In the genomic region with DNA sequence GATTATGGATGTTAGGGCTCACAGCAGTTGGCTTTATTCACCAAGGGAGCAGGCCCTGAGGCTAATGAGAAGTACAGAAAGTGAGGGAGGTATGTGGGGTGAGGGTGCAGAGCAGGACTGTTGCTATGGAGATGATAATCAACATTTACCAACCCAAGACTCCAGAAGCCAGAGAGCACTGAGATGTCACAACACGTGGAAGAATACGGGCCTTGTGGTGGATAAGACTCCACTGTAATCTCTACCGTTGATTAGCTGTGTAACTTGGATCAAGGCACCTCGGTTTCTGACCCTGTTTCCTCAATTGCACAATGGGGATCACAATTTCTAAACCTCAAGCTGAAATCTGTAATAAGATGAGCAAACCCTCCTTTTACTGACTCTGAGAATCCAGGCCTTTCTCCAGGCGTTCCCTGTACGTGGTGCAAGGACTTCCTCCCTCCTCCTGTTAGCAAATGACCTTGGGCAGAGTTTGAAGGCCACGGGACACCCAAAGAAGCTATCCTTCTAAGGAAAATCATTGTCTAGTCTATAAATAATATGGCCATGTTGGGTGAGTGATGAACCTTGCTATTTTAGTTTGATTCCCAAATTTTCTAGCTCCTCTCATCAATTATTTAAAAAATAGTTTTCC, we compare ENCODE assay signal across 10 mouse cellular contexts.
DNase-seq lines count a peak whose midpoint lies in the region; ATAC-seq lines count a peak whose summit lies in the region.
"Had no signal": no experiment of that assay in that cellular context is flagged by ENCODE, and none has a peak within 500 bp of the region (broad histone marks: within the 10 kb centered on the region; RNA-seq: fewer than 3 reads in every experiment).

No protein-coding gene starts in this region.

- DNase-seq in heart, adult 18-20 months, result peak; percentile 60 to 75
- no peak for DNase-seq in heart, postnatal 14 days
- DNase-seq in 3T3-L1 (ENCODE audit: low read depth, low spot score), result peak; percentile 55
- peak; percentile 52 for DNase-seq in NIH3T3 (ENCODE audit: low read depth)
- DNase-seq in lung, postnatal 10 days, result peak; percentile 51
- no peak for DNase-seq in retina, embryonic 14.5 days (ENCODE audit: low spot score)
- DNase-seq: cerebellum, postnatal 25 days; heart, postnatal 10 days had no signal

- no peak overlapping the region for H3K27ac ChIP-seq in hindbrain, embryonic 13.5 days
- H3K27ac ChIP-seq: liver, embryonic 14.5 days had no signal

- H3K4me3 ChIP-seq in hindbrain, embryonic 13.5 days, result no peak overlapping the region

- WGBS in hindbrain, embryonic 13.5 days, result 68% methylated on average over 7 of the region's 7 CpGs

- H3K4me1 ChIP-seq in hindbrain, embryonic 13.5 days (replicated peaks), result peaks cover 19% of the 10 kb centered on the region

- no peak overlapping the region for H3K9ac ChIP-seq in hindbrain, embryonic 13.5 days
- H3K9ac ChIP-seq: liver, embryonic 14.5 days had no signal

- no peaks in the 10 kb centered on the region for H3K9me3 ChIP-seq in hindbrain, embryonic 13.5 days

- peaks cover 69% of the 10 kb centered on the region for H3K27me3 ChIP-seq in hindbrain, embryonic 13.5 days

- intact Hi-C loops in heart, postnatal 14 days (cut with DNase I), result loop anchor here (5.0 kb wide), 1 partner anchor 68 kb away; no protein-coding TSS in a partner anchor

- H3K36me3 ChIP-seq in hindbrain, embryonic 13.5 days, result no peaks in the 10 kb centered on the region

- ATAC-seq in hindbrain, embryonic 13.5 days (ENCODE audit: low FRiP score), result no peak

- H3K4me2 ChIP-seq in hindbrain, embryonic 13.5 days, result no peak overlapping the region

Comparison
In these comparisons a context has a peak if more than half of its experiments do, and no peak if none do; other contexts are left out.
1. DNase-seq: peak in heart, adult 18-20 months (2 of 2), 3T3-L1 (single experiment), NIH3T3 (single experiment) and lung, postnatal 10 days (single experiment); none in heart, postnatal 14 days (0 of 2) and retina, embryonic 14.5 days (single experiment).